Mouse (Mus musculus): ENCODE data around the gene Ednra.
A peak's percentile ranks its signal among the peaks of the same experiment; 100 is the strongest.

The Ednra gene

GRCm38 (mm10) chr8:77724046-77724930, at the start of gene Ednra:
Gene Ednra, minus strand, starts transcription at chr8:77724464.
- DNase-seq = peak; percentile 29

- DNase-seq = no peak
Observed at GRCm38 (mm10) chr8:77773831-77774230, 49.6 kb upstream of the Ednra start.

GRCm38 (mm10) chr8:77773256-77773655, 49.0 kb upstream of the Ednra start:
- no peak for DNase-seq

DNA sequence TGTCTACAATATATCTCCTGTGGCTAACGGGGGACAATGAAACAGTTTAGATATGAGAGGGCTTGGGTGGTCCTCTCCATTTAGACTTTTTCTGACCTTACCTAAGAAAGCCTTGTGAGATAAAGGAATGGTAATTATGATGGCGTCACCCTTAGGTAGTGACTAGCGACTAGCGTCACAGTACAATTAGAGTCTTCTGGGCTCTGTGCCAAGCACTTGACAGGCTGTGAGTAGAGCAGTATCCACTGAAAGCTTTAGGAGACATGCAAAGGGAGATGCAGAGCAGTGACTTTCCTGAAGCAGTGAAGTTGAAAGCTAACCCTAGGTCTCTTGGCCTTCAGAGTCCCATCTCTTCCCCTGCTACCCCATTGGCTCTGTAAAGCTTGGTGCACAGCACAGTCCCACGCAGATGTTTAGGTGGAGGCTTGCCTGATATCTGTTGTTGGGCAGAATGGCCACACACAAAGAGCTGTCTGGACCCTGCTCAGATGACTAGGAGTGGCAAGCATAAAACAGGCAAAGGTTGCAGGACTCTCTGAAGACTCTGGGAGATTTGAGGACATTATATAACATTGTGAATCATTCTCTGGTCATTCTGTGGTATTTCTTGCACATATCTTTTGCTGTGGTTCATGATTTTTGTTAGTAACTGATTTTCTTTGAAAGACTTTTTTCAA, 48.1 kb upstream of the Ednra start:
- peak; percentile 19 for DNase-seq

DNA sequence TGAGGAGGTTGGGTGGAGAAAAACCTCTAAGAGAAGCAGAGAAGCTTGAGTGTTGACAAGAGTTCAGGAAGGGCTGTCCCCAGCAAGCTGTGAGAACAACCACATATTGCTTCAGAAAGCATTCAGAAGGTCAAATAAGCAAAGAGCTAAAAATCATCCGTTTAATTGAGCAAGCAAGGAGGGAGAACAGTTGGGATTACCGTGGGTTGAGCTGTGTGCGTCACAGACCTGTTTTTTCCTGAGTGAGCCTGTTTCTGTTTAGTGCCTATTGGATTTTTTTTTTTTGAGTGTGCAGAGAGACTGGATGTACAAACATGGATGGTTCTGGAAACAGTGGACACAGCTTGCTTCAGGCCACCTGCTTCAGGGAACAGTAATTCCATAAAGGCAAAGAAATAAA, 46.7 kb upstream of the Ednra start:
- no peak for DNase-seq

- DNase-seq = no peak
Observed at GRCm38 (mm10) chr8:77768916-77769315, 44.7 kb upstream of the Ednra start.

DNA sequence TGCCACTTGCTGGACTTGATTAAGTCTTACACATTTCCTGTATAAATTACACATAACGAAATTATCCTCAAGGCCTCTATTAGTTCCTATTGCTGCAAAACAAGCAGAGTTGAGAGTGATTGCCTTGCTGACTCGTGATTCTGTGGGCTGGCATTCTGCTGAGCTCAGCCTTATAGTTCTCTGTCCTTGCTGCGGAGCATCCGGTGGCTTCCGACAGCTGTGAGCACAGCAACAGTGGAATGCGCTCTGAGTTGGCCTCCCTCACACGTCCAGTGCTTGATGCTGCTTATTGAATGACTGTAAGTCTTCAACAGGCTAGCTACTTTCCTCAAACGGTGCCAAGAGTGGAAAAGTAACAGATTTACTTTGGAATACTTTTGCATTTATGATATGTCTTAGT, 40.0 kb upstream of the Ednra start:
- DNase-seq = no peak

DNA sequence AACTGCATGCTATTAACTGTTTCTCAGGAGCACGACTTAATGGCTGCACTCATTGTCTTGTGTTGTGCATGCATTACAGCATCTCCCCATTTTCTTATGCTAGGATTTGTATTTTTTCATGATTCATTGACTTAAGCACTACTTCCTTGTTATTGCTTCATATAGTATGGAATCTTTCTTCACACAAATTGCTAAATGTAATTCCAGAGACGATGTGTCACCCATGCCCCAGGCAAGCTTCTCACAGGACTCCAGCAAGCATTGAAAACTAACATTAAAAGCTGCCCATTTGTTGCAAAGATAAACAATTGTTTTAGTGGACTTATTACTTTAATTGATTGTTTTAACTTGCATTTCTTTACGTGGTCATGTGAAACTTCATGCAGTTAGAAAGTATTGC, 38.7 kb upstream of the Ednra start:
- DNase-seq = no peak

DNA sequence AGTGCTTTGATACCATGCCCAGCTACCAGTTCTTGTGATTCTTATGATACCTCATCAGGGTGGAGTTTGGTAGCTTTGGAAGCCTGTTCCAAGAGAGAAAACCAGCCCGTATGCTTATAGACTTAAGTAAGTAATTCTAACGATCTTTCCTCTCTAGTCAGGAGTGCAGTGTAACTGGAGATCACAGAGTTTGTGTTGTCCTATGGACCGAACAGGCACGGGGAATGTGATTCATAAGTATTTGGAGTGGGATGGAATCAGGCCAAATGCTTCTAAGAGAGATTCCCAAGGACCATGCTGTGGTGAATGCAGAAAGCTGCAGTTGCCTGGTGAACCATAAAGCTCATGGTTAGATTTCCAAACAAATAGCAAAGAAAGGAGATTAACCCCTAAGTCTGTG, 31.2 kb upstream of the Ednra start:
- no peak for DNase-seq

DNA sequence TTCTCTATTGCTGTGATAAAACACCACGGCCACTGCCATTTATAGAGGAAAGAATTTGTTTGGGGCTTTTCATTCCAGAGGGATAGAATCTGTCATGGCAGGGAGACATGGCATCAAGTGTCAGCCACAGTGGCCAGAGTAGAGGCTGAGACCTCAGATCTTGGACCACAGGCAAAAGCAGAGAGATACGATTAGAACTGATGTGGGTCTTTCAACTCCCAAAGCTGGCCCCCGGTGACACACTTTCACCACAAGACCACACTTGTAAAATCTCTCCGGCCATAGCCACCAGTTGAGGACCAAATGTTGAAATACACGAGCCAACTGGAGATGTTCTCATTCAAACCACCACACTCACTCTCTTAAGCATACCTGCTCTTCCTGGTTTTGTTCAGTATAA, 29.5 kb upstream of the Ednra start:
- DNase-seq = no peak

DNA sequence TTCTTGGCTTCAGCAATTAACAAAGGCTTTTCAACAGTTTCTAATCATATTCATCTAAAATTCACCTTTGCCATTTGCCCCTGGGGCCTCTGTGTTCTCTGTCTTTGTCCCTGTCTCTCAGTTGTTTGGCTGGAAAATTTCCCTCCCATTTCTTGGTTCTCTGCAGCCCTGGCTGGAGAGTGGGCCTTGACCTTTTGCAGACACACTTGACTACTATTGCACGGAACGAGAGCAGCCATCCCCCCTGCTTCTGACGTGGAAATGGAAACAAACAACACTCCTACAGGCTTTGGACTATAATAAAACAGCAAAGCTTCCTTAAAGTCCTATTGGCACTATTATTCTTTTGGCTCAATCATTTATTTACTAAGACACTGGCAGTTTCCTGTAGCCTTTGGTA, 27.8 kb upstream of the Ednra start:
- DNase-seq = no peak

- no peak for DNase-seq
Observed at GRCm38 (mm10) chr8:77750407-77750806, 26.1 kb upstream of the Ednra start.

GRCm38 (mm10) chr8:77744476-77744875, 20.2 kb upstream of the Ednra start:
- DNase-seq = no peak

DNA sequence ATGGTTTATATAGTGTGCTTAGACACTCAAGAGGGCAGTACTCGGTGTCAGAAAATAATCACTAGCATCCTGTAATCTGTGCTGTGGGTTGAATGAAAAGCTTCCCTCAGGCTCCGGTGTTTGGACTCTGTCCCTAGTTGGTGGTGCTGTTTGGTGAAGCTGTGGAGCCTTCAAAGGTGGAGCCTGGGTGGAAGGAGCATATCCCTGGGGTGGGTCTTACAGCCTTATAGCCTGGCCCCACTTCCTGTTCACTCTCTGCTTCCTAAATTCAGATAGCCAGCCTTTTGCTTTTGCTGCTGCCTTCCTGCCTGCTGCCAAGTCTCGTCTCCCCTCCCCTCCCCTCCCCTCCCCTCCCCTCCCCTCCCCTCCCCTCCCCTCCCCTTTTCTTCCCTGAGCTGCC, 18.1 kb upstream of the Ednra start:
- no peak for DNase-seq

DNA sequence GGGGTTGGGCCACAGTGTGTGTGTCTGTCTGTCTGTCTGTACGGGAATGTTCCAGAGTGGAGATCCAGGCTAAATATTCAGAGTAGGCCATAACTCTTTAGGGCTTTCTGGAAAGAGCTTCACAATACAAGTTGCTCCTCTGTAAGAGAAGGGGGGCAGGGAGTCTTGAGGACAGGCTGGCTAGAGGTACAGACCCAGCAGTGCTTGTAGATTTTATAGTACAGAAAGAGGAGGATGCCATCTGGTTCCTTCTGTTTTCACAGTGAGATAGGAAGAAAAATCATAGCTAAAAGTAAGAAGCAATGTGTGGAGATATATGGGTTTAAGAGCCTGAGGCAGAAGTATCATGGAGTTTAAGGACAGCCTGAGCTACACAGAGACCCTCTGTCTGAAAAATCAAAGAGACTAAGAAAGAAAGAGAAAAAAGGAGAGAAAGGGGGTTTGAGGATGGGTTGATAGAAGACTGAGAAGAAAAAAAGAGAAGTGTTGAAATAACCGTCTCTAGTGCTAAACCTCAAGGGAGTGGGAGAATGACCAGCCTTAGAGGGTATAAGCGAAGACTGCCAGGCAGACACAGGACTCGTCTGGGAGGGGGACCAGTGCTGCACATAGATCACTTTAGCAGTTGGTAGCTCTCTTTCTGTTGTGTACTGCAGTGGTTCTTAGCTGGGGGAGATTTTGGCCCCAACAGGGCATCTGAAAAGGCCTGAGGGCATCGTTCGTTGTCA, 16.9 kb upstream of the Ednra start:
- no peak for DNase-seq

DNA sequence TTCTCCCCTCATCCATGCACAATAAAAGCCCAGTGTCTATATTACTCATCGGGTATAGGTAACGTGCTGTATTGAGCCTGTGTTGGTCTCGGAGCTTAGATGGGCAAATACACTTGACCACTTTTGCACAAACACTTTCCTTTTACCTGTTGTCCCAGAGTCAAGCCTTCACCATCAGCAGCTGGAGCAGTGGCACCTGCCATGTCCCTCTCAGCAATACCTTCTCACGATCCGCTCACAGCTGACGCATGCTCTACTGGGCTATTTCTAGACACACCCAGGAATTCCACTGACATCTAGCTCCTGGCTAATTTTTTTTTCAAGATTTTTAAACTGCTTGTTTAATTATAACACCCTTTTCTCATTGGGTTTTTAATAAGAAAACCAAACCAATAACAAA, 14.2 kb upstream of the Ednra start:
- DNase-seq = no peak

GRCm38 (mm10) chr8:77737327-77737726, 13.1 kb upstream of the Ednra start:
- no peak for DNase-seq

GRCm38 (mm10) chr8:77733792-77734191, 9.5 kb upstream of the Ednra start:
- DNase-seq = no peak

DNA sequence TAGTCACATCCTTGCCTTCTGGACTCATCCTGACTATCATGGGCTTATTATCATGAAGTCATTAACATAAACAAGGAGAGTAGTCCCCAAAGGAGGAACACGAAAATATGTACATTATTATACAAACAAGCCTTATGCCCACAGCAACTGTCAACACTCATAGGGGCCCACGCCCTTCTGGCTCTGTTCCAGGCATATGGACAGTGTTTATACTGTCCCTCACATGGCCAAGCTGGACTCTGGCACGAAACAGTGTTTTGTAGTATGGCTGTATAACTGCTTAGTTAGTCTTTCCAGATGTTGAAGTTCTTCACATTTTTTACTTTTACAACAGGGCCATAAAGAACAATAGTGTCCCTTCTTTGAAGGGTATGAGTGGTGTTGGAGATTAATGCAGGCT, 8.7 kb upstream of the Ednra start:
- DNase-seq = no peak

- no peak for DNase-seq
Observed at GRCm38 (mm10) chr8:77725406-77725805, 1.1 kb upstream of the Ednra start.

GRCm38 (mm10) chr8:77723534-77724045, 674 bp downstream of the Ednra start:
- DNase-seq = no peak

DNA sequence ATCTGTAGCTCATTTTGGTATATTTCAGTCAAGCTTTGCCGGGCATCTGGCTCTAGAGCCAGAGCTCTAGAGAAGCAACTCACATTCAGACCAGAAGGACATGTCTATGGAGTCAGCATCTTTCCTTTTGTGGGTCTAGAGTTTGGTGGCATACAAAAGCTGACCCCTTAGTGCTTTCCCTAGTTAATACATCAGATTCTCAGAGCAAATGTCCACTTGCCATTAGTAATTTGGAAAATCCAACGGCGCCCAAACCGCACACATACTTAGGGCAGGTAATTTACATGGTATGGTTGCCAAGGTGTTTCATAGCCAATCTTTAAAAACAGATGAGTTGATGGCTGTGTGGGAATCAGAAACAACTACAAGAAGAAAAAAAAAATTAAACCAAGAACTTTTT, 1.2 kb downstream of the Ednra start:
- DNase-seq = no peak

- DNase-seq = no peak
Observed at GRCm38 (mm10) chr8:77718933-77719332, 5.3 kb downstream of the Ednra start.

GRCm38 (mm10) chr8:77717036-77717435, 7.2 kb downstream of the Ednra start:
- no peak for DNase-seq

Data from right cerebral cortex, postnatal 14 days (tissue).